Mouse (Mus musculus): Measurements from ENCODE around the gene 1700017B05Rik.
"Not testable (repeated sequence)": the region's sequence is repeated elsewhere in the genome, so short reads cannot be mapped to it uniquely, and the experiment has no call there.

Gene 1700017B05Rik

DNA sequence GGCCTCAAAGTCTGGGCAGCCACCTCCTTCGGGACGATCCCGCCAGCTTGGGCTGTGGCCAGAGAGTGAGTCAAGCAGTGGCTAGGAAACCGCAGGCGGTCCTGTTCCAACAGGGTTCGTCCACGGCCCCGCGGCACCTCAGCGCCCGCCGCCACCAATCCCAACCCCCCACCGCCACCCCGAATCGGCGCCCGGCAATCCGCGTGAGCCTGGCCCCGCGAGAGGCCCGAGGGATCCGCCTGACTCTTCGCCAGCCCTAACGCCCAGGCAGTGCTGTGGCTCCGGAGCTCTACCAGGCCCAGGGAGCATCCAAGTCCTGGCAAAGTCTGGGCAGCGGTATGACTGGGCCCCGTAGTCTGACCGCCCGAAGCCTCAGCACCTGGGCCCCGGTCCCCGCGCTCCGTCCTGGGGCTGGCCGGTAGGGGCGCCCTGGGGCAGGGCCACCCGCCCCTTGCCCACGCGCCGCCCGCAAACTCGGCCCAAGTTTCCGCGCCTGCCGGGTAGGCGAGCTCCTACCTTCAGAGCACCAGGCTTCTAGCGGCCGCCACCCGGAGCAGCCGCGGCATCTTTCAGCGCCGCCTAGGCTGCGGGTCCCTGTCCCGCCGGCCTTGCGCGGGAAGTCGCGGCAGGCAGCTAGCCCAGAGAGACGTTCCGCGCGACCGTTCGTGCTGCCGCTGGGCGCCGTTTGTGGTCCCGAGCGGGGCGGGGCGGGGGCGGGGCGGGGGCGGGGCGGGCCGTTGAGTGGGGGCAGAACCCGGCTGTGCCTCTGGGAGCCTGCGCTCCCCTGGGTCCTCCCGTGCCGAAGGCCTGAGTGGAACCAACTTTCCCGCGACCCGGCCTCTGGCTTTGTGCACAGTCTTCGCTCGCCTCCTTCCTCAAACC is at the start of gene 1700017B05Rik:
Gene 1700017B05Rik (minus strand): TSS at position 700 of the 882 bp plus-strand sequence.
- DNase-seq: peak; percentile 60

DNA sequence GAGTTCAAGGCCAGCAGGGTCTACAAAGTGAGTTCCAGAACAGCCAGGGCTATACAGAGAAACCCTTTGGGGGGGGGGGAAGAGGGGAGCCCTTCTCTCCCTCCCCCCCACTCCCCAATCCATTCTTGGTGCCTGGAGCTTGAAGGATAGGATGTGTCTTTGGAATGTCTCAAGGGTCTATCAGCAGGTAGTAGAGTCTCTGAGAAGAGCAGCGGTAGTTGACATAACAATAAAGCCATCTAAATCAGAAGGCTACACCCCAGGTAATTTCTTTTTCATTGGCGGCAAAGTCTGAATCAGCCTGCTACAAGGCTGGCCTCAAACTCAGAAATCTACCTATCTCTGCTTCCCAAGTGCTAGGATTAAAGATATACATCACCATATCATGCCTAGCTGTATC is 48.5 kb upstream of the 1700017B05Rik start:
- no peak for DNase-seq

DNA sequence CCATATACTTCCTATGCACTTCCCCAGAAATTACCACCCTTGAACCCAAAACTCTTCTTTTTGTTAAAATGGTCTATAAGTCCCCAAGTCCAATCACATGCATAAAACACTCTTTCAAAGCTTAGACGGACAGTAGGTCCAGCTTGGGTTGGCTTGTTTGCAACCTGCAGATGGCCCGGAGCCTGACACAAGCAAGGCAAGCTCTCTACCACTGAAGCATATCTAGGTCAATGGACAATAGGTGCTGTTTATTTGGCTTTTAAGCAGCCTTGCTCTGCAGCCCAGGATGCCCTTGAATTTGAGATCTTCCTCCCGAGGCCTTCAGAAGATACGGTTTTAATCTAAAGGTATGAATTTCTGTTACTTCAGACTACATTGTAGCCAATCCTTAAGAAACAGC is 46.9 kb upstream of the 1700017B05Rik start:
- DNase-seq: no peak

DNA sequence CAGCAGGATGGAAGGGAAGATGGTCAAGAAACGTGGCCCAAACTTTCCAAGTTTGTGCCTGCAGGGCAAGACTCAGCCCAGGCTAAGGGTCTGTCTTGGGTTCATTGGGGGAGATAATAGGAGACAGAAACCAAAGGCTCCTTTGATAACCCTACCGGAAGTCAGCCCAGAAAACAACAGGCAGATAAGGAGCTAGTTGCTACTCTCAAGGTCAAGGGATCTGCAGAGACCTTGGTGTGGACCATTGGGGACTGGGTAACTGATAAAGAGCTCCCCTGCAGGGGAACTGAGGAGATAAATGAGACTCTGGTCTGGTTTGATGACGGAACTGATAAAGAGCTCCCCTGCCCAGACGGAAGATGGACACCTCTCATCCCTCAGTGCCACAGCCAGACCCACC is 45.0 kb upstream of the 1700017B05Rik start:
- DNase-seq: no peak

DNA sequence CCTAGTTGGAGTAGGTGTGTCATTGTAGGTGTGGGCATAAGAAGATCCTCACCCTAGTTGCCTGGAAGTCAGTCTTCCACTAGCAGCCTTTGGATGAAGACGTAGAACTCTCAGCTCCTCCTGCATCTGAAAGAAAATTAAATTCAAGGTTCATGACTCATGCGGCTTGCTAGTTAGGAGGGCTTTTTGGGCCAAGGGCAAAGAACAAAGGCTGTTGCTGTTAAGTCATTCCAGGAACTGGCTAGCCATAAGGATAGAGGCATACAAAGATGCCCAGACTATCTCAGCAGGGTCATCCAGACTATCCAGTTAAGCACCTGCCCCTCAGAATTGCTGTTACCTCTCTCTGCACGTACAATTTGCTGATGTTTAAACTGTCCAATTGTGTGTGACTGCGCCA is 42.3 kb upstream of the 1700017B05Rik start:
- DNase-seq: not testable (repeated sequence)

DNA sequence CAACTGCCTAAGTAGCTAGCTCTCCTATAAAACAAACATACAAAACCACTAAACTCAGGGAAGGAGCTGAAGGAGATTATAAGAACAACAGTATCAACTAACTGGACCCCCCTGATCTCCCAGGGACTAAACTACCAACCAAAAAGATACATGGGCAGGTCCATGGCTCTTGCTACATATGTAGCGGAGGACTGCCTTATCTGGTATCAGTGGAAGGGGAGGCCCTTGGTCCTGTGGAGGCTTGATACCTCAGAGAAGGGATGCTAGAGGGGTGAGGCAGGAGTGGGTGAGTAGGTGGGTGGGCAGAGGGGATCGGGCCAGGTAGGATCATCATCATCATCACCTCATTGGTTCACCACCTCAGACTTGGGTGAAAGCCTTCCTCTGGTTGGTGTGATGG is 41.8 kb upstream of the 1700017B05Rik start:
- no peak for DNase-seq

DNA sequence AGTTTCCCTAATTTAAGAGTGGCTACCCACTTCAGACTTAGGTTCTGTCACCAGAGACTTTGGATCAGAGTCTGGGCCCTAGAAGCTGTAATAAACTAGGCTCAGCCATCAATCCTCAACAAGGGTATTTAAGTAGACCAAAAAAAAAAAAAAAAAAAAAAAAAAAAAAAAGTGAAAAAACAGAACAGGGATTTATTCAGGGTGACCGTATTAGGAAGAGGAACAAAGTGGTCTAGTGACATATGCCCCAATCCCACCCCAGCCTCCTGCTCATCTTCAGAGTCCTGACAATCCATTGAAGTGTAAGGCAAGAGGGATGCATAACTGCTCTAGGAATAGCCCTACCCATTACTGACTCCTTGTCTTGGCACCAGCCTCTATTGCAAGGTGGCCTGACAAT is 40.9 kb upstream of the 1700017B05Rik start:
- no peak for DNase-seq

DNA sequence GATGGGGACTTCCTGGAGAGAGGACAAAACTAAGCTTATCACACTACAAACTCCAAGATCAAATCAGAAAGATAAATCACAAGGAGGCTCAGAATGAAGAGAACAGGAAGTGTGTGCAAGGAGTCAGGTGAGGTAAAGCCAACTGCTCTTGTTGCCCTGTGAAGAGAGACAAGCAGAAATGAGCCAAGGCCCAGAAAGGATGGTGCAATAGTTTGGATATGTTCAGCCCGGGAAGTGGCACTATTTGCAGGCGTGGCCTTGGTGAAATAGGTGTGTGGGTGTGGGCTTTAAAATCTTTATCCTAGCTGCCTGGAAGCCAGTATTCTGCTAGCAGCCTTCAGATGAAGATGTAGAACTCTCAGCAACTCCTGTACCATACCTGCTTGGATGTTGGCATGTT is 38.4 kb upstream of the 1700017B05Rik start:
- DNase-seq: no peak

DNA sequence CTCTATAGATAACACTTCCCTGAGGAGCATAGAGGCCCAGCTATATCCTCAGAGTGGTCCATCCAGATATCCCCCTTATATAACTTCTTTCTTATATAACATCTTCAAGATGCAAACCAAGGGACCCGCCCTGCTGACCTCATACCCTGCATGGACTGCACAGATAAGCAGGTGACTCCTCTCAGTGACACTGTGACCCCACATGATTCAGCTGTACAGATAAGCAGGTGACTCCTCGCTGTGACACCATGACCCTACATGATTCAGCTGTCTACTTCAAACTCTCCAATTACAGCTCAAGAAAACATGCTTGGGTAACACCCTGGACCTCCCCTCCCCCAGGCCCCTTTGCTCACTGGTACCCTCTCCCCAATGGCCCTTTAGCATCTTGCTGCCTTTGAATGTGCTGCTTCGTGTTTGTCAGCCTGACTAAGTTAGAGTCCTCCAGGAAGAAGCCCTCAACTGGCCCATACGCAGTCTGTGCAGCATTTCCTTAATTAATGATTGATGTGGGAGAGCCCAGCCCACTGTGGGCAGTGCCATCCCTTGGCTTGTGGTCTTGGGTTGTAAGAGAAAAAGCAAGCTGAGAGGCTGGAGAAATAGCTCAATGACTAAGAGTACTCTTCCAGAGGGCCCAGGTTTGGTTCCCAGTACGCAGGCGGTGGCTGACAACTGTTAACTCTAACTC is 37.5 kb upstream of the 1700017B05Rik start:
- no peak for DNase-seq

DNA sequence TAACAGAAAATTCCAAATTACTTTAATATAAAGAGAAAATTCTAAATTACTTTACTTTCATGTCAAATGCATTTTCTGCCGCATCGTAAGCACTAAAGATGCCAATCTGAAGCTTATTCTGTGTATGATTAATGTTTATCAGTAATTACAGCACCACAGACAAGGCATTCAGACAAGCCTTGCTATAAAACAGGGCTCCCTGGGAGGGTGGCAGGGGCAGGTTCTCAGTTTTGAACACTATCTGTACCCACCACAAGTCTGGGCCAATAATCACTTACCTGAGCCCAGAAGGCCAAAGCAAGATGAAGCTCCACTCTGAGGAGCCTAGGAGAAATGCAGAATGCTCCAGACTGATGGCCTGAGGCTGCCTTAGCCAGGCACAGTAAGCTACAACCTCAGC is 35.5 kb upstream of the 1700017B05Rik start:
- no peak for DNase-seq

DNA sequence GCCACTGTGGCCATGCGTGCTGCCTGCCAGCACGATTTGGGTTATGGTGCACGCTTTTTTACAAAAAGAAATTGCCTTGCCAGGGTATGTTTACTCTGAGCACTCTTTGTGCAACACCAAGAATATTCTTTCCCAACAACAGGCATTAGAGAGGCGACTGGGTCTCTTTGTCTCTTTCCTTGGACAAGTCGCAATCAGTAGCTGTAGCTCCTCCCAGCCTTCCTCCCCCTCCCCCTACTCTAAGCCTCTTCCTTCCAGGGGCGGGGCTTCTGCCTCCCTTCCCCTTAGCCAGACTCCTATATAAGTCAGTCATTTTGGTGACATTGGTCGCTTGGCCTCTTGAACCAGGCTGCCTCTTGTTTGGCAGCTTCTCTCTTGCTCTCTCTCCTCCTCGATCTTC is 33.9 kb upstream of the 1700017B05Rik start:
- DNase-seq: no peak

DNA sequence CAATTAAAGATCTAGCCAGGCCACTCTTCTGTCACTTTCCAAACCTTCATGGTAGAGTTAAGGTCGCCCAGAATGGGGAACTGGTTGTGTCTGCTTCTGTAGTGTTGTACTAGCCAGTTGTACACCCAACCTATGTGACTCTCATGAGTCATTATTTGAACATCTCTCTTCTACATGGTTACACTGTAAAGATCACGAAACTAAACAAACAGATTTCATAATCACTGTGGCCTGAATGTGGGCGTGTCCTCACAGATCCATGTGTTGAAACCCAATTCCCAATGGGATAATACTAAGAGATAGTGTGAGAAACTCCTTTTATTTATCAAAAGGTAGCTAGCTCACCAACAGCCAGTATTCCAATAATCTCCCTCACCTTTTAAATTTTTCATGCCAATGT is 33.3 kb upstream of the 1700017B05Rik start:
- no peak for DNase-seq

DNA sequence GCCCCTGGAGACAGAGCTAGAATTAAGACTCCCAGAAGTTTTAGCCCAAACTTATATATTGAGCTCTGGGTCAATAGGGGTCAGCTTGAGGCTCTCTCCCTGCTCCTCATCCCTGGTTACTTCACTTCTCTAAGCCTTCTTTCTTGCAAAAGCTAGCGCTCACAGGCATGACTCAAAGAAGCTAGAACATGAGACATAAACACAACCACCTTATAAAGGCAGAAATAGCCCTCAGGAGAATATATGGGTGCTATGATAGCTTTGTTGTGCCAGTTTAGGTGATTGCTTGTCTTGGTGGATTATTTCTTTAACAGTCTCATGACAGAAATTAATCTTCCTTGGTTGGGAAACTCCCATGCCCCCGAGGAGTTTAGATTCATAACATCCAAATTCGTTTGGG is 32.5 kb upstream of the 1700017B05Rik start:
- DNase-seq: no peak

DNA sequence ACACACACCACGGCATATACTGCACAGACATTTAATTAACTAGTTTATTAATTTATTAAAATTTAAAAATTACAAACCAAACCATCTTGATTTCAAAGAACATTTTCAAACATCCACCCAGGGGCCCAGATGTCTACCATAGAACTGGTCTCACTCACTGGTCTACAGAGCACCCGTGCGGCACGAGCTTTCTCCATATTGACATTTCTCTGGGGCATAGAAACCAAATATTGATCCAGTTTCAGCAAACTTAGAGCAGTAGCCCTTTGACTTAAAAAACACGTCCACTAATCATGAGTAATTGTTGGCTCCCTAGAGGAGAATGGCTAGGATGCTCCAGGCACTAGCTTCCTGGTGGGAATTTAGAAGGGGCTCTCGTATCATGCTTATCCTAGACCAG is 24.8 kb upstream of the 1700017B05Rik start:
- no peak for DNase-seq

DNA sequence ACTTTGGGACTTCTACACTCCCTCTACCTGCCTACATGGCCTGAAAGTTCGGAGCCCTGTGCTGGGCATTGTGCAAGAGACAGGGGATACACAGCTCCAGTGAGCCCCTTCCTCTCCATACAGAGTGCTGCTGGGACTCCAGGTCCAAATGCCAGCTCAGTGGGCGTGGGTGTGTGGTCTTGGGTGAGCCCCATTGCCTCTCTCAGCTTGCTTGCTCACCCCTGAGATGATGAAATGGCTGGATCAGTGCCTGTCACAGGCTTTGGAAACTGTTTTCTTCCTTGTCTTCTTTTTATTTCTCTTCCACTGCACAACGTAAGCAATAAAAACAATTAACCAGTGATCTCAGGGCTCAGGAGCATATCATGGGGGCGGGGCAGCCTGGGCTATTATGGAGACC is 20.9 kb upstream of the 1700017B05Rik start:
- no peak for DNase-seq

DNA sequence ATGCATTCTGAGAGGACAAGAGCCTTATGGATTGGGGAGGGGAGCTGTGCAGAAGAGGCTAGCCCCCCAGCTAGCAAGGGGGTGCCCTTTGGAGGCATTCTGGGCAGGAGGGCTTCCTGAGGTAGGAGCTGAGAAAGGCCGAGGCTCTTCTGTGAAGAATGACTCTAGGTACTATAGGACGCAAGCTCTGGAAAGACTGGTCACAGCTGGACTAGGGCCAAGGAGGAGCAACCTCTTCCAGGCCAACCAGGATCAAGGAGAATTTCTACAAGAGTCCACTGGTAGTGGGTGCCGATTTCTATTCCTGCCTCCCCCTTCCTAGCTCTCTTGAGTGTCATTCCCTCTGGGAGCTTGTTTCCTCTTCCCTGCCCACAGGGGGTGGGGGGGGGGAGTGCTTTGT is 20.3 kb upstream of the 1700017B05Rik start:
- no peak for DNase-seq

DNA sequence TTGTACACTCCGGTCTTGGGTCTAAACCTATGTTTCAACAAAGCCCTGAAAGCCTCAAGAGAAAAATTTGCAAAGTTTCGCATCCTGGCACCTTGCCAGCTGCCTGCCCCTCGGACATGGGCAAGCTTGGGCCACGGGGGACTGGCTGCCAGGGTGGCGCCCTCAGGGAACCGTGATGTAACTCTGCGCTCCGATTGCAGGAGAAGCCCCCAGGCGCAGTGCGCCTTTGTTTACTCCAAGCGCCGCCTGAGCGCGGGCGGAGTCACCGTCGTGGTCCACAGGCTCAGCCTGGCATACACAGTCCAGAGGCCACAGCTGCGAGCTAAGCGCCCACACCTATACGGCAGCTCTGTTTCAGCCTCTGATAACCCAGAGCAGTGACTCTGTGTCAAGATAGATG is 19.1 kb upstream of the 1700017B05Rik start:
- no peak for DNase-seq

DNA sequence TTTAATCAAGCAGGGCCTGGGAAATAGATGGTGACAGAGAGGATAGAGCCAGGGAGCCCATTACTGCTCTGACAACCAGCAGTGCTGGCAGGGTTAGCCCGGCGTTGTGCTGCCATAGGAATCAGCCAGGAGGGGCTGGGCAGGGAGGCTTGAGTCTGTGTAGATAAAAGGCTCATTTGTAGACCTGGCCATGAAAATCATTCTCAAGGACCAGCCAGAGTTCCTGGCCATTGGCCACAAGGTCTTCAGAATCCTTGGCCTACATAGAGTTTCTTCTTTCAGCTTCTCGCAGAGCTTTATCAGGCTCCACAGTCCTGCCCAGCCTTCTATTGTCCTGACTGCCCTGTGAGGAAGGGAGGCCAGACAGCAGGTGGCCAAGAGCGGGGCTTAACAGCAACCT is 17.0 kb upstream of the 1700017B05Rik start:
- DNase-seq: no peak

DNA sequence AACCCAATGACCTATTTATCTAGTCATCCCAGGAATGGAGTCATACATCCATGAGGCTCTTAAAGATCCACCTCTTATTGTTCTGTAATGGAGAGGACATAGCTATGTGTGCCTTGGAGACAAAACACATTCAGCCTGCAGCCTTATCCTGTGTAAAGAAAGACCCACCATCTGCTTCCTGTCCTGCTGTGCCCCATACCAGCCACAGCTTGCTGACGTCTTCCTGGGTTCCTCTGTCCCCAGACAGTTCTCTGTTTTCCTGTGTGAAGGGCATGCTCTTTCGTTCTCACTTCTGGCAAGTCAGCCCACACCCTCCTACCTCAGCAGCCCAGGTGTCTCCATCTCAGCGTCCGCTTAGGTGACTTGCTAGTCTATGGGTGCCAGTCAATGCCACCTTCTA is 15.9 kb upstream of the 1700017B05Rik start:
- peak; percentile 67 for DNase-seq

DNA sequence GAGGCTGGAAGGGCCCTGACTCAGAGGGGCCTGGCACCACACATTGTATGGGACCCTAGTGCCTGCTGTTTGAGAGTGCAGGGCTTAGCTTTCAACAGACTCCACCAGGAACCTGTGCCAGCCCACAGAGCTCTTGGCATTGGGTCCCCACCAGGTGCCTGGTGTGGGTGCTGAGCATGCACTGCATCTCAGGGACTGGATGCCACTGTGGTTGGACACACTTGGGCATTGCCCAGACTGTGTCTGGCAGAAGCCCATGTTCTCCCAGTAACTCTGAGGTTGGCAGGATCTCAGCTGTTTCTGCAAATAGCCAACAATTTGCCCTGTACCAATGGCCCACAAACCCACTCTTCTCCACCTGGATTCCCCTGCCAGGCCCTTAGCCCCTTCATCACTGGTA is 13.9 kb upstream of the 1700017B05Rik start:
- DNase-seq: no peak

DNA sequence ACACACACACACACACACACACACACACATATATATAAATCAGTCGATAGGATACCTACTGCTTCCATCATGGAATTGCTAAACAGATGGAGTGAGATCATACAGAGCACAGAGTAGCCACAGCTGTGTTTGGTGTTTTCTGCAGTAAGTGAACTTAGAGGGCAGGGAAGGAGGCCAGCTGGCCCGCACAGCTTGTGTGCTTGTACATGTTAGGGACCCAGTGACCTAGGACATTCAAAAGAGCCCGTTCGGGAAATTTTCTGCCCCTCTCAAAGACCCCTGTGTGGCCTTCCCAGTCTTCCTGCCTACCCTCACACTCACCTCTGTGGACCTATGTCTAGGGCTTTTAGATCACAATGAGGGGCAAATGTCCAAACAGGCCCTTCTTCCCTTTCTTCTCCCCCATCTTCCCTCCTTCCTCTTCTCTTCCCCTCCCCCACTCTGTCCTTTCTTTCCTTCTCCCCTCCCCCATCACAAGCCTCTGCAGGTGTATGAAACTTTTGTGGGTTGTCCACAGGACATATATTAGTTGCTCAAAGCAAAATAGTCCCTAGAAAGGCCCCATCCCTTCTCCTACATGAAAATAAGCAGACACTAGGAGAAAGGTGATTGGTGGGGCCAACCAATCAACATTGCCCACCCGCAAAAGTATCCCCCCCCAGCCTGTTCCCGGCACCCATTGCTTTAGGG is 11.5 kb upstream of the 1700017B05Rik start:
- DNase-seq: no peak

DNA sequence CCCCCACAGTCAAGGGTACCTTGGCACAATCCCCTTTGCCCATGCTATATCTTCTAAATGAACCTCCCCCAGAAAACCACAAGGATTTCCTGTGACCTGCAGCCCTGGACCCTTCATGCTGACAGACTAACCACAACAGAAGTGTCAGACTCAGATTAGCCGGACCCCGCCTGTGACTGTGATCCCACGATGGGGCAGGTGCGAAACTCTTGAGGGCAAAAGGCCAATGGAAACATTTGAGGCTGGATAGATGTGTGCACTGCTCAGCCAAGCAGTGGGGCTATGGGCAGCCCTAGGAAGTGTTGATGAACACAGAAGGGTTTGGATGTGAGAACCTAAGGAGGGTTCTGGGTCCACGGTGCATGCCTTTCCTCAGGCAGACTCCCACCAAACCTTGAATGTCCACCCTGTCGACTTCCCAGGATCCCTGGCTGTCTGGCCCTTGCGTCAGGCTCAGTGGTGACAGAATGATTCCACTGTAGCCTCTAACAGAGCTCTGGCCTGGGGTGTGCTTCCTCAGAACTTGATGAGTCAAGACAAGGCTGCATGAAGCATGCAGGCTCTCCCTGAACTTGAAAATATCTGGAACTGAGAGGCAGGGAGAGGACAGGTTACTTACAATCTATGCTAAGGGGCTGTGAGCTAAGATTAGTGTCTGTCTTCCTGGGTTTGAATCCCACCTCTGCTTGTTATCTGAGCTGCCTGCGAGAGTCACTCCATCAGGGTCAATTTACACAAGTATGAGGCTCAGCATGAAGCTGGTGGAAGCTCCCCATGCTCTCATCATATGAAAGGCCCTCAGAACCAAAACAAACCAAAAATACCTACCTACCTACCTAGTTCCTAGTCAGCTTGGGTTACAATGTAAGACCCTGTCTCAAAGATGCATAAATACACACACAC is 10.7 kb upstream of the 1700017B05Rik start:
- no peak for DNase-seq

All from layer of hippocampus, adult 9-11 months (tissue).